Mouse (Mus musculus) splenic B cell, adult 2 months (primary cell): ENCODE results near the gene Trappc11.
"Not testable (repeated sequence)": the region's sequence is repeated elsewhere in the genome, so short reads cannot be mapped to it uniquely, and the experiment has no call there.

Experiments
- DNase-seq: peaks from one replicate; pipeline ENCODE4 v3.0.0-alpha.2; 2011; ENCODE audit warnings: low read depth, low spot score
- H3K27me3 ChIP-seq: 2 replicates; pipeline ENCODE4 v1.6.1; 2012; ENCODE audit warnings: mild to moderate bottlenecking, low read length, moderate library complexity, mixed read lengths; ENCODE audit not compliant: control insufficient read depth, poor library complexity, insufficient read depth, severe bottlenecking
- H3K36me3 ChIP-seq: 2 replicates; pipeline ENCODE4 v1.6.1; 2012; ENCODE audit warnings: mild to moderate bottlenecking, low read length, moderate library complexity, mixed read lengths; ENCODE audit not compliant: control insufficient read depth, poor library complexity, insufficient read depth, severe bottlenecking

The Trappc11 gene

DNA sequence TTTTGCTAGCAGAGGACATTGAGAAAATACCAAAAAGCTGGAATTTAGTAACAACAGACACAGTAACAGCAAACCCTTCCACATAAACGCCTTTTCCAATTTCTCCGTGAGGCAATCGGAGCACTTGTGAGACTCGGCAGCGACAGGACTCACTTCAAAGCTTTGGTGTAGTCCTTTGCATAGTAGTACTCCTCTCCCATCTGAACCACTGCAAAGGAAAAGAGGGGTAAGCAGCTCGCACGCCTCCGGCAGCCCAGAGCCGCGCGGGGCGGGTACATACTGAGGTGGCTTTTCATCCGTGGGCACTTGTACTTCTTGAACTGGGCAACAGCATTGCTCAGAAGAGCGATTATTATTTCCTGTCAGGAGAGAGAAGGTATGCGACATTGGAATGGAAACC lies 19.7 kb downstream of the Trappc11 start:
- DNase-seq = no peak
- Histone ChIP-seq H3K27me3 (no peaks in the 10 kb centered on the region), H3K36me3 (peaks cover 13% of the 10 kb centered on the region)

DNA sequence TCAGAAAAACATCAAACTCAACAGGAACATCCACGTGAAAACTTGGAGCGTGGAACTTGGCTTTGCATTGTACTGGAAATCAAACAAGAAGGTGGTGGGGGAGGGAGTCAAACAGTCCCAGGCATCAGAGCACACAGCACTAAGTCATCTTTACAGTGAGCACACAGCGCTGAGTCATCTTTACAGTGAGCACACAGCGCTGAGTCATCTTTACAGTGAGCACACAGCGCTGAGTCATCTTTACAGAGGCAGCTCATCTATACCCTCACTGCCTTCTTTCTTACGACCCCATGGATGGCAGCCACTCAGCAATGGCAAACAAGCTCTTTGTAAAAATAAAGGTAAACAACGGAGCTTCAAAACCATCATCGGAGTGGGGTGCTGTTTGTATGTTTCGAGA lies 22.3 kb downstream of the Trappc11 start:
- DNase-seq = no peak
- Histone ChIP-seq H3K27me3 (no peaks in the 10 kb centered on the region), H3K36me3 (peaks cover 10% of the 10 kb centered on the region)

DNA sequence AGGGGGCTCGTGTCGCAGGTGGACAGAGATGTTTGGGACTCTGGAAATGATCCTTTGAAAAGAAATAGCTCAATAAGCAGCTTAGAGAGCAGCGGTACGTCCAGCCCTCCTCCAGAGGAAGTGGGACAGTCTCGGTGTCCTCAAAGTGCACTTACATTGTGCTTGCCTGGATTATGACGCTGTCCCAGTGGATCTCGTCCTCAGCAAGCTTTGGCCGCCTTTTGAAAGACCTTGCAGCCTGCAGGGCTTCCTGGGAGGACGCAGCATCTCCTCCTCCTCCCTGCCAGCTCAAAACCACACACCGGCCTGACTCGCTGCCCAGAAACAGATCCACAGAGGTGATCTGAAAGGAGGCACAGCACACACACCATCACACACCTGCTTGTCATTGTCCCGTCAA lies 27.8 kb downstream of the Trappc11 start:
- H3K27me3 ChIP-seq = no peaks in the 10 kb centered on the region
- peaks cover 17% of the 10 kb centered on the region for H3K36me3 ChIP-seq
- DNase-seq = no peak

DNA sequence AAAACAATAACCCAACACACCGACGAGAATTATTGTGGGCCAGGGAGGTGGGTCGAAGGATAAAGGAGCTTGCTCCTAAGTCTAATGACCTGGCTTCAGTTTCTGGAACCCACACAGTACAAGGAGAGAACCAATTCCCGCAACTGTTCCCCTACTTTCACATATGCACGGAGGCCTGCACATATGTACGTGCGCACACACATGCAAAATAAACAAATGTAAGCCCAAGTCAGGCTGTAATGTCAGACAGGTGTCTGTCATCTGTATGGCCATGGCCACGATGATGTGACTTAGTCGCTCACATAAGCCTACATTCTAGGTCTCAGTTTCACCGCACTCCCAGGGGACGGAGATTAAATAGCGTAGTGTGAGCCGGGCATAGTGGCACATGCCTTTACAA lies 30.7 kb downstream of the Trappc11 start:
- DNase-seq = no peak
- peaks cover 26% of the 10 kb centered on the region for H3K36me3 ChIP-seq
- no peaks in the 10 kb centered on the region for H3K27me3 ChIP-seq

DNA sequence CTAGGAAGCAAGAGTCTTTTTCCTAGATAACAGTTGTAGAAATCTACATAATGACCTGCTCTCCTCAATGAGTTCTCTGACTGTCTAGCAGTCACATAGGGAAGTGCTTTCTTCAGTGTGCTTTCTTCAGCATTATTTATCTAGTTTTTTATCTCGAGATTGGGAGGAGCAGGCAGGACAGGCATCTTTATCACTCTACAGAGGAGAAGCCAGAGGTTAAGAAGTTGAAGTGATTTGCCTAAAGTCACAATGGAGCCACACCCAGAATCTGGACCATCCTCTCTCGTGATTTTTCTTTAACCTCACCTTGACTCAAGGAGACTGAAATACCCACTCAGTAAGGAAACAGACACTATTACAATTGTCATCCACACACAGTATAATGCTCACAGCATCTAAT lies 31.3 kb downstream of the Trappc11 start:
- DNase-seq = no peak
- no peaks in the 10 kb centered on the region for H3K27me3 ChIP-seq
- peaks cover 28% of the 10 kb centered on the region for H3K36me3 ChIP-seq

DNA sequence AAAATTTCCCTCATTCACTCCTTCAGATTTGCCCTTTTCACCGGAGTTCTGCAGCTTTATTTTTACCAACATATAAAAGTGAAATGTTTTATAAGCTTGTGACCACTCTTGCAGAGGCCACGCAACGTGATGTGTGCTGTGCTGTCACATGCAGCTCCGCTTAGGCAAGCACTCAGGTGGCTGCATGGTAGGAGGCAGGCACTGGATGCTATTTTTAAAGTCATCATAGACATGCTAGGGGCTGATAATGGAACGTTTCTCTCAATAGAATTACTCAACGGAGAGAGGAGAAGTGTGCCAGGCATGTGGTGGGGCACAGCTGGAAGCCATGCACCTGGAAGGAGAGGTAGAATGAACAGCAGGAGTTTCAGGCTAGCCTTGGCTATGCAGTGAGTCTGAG lies 37.8 kb downstream of the Trappc11 start:
- peaks cover 23% of the 10 kb centered on the region for H3K36me3 ChIP-seq
- H3K27me3 ChIP-seq = no peaks in the 10 kb centered on the region
- no peak for DNase-seq

DNA sequence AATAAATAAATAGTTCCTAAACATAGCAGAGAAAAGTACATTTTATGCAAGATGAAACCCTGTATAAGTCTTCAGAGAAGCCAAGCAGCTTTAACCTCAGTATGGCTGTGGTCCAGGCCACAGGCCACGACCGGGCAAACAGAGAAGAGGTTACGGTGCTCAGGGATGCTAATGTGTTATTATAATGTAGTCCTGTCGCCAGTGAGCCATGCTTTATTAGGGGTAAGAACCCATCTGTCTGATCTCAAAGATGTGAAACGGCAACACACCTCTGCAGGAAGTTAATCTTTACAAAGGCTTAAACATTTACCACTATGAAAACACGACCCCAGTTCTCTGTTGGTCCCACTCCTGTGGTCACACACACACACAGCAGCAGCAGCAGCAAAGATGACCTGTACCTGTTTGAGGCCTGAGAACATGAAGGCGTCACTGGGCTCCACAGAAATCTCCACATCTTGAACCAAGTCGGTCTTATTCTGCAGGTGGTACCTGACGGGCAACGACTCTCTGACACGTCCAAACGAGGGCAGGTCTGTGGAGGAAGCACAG lies 38.6 kb downstream of the Trappc11 start:
- Histone ChIP-seq H3K27me3 (no peaks in the 10 kb centered on the region), H3K36me3 (peaks cover 20% of the 10 kb centered on the region)
- no peak for DNase-seq

DNA sequence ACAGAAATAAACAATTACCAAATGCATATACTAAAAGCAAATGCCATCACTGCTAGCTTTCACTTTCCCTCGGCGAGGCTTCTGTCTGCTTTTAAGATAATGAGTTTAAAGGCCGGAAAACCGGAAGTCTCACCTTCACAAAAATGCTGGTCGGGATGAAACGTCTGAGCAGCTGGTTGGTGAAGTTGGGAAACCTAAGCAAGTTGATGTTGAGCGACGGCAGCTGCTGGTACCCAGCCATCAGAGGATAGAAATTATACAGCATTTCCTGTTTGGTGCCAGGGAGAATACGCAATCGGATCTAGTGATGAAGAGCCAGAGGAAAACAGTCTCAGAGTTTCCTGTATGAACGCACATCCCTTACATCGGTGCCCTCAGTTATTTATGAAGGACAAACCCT lies 40.2 kb downstream of the Trappc11 start:
- Histone ChIP-seq H3K36me3 (peaks cover 14% of the 10 kb centered on the region), H3K27me3 (no peaks in the 10 kb centered on the region)
- no peak for DNase-seq

DNA sequence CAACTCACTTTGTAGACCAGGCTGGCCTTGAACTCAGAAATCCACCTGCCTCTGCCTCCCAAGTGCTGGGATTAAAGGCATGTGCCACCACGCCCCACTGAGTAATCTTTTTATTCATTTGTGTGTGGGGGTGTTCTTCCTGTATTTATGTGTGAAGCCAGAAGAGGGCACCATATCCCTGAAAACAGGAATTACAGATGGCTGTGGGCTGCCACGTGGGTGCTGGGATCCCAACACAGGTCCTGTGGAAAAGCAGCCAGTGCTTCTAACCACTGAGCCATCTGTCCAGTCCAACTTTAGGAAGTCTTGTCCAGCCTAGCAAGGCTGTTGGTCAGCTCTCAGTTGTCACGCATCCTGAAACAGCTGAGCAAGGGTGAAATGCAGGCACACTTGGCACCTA lies 46.0 kb downstream of the Trappc11 start:
- peaks cover 5% of the 10 kb centered on the region; the same call in 1 of the 2 replicates for H3K36me3 ChIP-seq
- no peak for DNase-seq
- H3K27me3 ChIP-seq = no peaks in the 10 kb centered on the region

DNA sequence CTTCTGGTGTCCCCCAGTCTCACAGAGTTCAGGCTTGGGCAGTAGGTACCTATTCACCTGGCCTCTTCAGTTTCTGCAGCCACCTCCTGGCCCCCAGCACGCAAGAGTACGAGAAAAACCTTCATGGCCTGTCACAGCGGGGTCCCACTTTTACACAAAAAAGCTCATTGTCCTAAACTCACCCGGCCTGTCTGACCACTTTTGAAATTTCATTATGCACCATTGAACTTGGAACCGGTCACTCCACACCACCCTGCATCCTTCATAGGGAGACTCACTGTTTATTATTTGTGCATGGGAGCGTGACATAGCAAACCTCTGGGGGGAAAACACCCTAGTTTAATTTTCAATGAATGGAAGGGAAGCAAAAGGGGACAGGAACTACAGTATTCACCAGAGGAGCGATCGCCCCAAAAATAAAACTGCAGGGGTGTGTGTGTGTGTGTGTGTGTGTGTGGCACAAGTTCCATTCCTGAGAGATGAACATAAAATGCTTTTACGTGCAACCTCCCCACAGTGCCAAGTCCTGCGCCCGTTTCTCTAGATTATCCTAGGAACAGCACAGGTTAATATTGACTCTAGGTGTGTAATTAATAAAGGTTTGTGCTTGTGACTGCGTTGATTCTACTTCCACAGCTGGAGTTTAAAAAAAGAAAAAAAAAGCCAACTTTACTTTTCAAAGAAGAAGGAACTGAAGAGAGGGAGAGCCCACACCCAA lies 50.8 kb downstream of the Trappc11 start:
- no peak for DNase-seq
- no peaks in the 10 kb centered on the region for H3K27me3 ChIP-seq
- no peaks in the 10 kb centered on the region for H3K36me3 ChIP-seq

DNA sequence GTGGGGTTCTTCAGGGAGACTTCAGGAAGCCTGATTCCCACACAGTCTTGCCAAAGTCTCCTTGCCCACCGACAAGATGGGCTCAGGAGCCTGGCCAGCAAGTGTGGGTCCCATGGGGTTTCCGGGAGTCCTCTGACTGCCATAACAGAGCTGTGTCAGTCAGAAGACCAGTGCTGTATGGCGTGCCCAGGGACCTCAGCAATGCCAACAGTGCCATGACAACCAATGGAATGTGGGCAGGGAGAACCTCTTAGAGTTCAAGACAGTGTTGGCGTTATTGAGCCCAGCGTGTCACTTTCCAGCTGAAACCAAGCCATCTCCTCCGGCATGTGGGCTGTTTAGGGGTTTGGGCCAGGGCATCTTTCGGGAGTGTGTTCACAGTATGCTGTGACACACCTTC lies 53.2 kb downstream of the Trappc11 start:
- no peak for DNase-seq
- Histone ChIP-seq H3K27me3 (no peaks in the 10 kb centered on the region), H3K36me3 (no peaks in the 10 kb centered on the region)

DNA sequence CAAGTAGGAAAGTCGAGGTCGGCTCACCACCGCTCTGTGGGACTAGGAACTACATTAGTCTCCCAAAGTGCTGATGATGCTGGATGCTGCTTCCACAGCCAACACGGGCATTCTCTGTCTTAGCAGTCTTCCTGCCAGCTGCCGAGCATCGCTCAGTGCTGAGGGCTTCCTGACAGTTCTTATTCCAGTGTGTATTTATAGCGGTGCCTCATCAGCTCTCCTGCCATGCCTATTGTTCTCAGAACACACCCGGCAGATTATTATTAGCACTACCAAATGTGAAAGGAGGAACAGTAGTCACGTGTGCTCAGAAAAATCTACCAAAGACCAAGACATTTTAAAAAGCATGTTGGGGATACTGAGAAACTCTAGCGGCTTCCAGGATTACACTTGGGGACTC lies 71.6 kb downstream of the Trappc11 start:
- DNase-seq = no peak
- H3K36me3 ChIP-seq = no peaks in the 10 kb centered on the region
- H3K27me3 ChIP-seq = no peaks in the 10 kb centered on the region

DNA sequence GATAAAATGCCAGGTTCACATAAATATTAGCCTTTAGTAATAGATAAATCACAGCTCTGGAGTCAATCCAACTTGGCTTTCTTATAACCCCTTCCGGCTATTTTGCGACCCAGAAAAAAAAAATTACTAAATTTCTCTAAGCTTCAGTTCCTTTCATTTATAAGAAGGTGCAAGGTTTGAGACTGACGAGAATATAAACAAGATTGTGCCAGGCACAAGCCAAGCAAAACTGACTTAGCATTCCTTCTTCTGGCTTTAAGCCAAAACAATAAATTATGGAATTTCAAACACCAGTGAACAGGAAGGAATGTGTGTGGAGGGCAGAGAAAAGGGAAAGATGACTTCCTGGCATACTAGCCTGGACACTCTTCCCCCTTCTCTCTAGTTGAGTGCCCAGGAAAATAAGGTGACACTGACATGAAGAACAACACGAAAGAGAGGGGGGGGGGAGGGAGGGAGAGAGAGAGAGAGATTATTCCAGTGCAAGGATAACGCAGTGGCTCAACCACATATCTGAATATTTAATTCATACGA lies 74.0 kb downstream of the Trappc11 start:
- Histone ChIP-seq H3K27me3 (no peaks in the 10 kb centered on the region), H3K36me3 (no peaks in the 10 kb centered on the region)
- no peak for DNase-seq

DNA sequence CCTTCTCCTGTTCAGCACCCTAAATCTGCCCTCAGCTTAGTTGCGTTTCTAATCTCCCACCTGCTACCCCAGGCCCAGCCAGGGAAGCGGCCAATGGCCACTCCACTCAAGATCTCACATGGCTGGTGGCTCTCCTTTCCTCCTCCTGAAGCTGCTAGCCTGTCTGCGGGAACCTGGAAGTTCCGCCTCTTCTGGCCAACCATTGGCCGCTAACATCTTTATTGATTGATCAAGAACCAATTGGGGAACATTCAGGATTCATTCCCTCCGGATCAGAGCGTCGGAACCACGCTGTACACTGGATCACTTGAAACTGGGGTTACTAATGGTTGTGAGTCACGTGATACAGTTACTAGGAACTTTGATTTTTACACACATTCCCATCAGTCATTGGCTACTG lies 74.7 kb downstream of the Trappc11 start:
- Histone ChIP-seq H3K27me3 (no peaks in the 10 kb centered on the region), H3K36me3 (no peaks in the 10 kb centered on the region)
- DNase-seq = no peak

DNA sequence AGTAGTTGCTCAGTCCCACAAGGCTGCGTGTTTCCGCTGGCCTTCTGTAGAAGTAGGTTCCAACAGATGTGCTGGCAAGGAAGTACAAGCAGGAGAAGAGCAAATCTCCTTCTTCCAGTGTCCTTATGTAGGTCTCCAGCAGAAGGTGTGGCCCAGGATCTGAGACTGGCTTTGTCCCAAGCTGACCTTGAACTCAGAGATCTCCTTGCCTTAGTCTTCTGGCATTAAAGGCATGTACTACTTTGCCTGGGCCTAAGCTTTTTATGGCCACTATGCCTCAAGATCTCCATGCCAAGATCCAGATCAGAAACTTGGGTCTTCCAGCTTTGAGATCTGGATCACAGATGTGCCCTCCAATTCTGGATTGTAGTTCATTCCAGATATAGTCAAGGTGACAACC lies 84.1 kb downstream of the Trappc11 start:
- not testable (repeated sequence) for DNase-seq, H3K27me3 ChIP-seq, H3K36me3 ChIP-seq
